Mouse (Mus musculus): ENCODE data around the gene Enc1.

Gene Enc1

GRCm38 (mm10) chr13:97295101-97295852 lies 54.4 kb downstream of the Enc1 start:
- DNase-seq, result peak; percentile 77

- no peak for DNase-seq
Observed at GRCm38 (mm10) chr13:97295853-97296219, 54.9 kb downstream of the Enc1 start.

- no peak for DNase-seq
Observed at GRCm38 (mm10) chr13:97296281-97296680, 55.4 kb downstream of the Enc1 start.

GRCm38 (mm10) chr13:97296757-97297156 lies 55.9 kb downstream of the Enc1 start:
- DNase-seq, result no peak

- no peak for DNase-seq
Observed at GRCm38 (mm10) chr13:97297418-97298050, 56.6 kb downstream of the Enc1 start.

GRCm38 (mm10) chr13:97298896-97299295 lies 58.0 kb downstream of the Enc1 start:
- no peak for DNase-seq

- peak; percentile 73 for DNase-seq
Observed at GRCm38 (mm10) chr13:97299877-97300873, 59.3 kb downstream of the Enc1 start.
